Comparison of ENCODE assay signal across 8 mouse cellular contexts in the genomic region with DNA sequence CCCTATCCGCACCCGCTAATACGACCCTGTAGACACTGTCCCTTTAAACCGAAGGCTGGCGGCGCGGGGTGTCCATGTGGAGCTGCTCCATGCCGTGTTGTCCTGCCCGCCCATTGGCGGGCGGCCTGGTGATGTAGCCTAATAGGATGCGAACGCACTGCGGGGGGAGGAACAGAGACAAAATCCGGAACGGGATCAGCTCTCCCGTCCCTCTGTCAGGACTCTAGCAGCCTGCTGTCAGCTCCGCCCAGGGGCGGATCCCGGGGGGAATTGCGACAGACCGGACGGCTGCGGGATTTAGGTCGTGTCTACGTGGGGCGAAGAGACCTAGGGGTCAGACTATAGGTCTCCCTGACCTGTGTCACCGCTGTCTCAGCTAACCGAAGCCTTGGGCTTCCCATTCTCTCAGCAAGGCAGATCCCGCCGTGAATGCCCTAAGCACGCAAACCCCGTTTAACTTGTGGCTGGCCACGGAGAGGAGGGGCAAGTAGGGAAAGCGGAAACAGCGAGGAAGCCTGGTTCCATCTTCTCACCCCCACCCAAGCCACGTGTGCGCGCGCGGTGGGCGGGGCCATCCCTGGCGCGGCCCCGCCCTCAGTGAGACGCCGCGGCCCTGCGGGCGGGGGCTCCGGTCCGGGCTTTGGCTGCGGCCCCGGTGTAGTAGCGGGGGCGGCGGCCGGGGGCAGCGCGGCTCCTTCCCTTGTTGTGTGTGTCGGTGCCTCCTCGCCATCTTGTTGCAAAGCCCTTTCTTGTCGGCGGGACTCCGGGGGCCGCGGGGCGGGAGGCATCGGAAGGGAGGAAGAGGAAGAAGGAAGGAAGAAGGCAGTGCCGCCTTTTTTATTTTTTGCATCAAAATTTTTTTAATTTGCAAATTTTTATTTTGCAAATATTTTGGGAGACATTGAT. TPM values are rescaled to one million over a fixed set of nuclear protein-coding genes. Genes with fewer than 3 reads are reported as not detected.
DNase-seq lines count a peak whose midpoint lies in the region; ATAC-seq and TF ChIP-seq lines count a peak whose summit lies in the region.

TSS of gene Mnt (plus strand) at position 665 of the 906 bp plus-strand sequence.

- DNase-seq in Patski (ENCODE audit: low read depth, low spot score) = peak; percentile 99
- peak; percentile 99 for DNase-seq in cerebellum, postnatal 14 days
- DNase-seq in frontal cortex, postnatal 14 days (ENCODE audit: low spot score in 2 of 2) = peak; percentile 98 to 99
- peak; percentile 88 to 94 for DNase-seq in layer of hippocampus, postnatal 25 days (ENCODE audit: extremely low spot score in 1 of 2, low spot score in 1 of 2)
- peak; percentile 100 for DNase-seq in lung, postnatal 25 days (ENCODE audit: low spot score)
- DNase-seq in retina, embryonic 14.5 days (ENCODE audit: low spot score) = peak; percentile 98
- peak; percentile 93 for DNase-seq in thymus, postnatal 4 days

- H3K4me2 ChIP-seq in hindbrain, embryonic 13.5 days = peak within 1 kb of the TSS; percentile 80

- under 1% methylated on average over 66 of the region's 70 CpGs for WGBS in hindbrain, embryonic 13.5 days

- in situ Hi-C loops in Patski (cut with MboI; ENCODE audit: low pct_unique_long_range_greater_than_20kb) = no loop called here

- H3K4me3 ChIP-seq in hindbrain, embryonic 13.5 days = peak within 1 kb of the TSS; percentile 96

- no peaks in the 10 kb centered on the region for H3K27me3 ChIP-seq in Patski
- H3K27me3 ChIP-seq in hindbrain, embryonic 13.5 days = no peaks in the 10 kb centered on the region

- no peaks in the 10 kb centered on the region for H3K36me3 ChIP-seq in hindbrain, embryonic 13.5 days

- H3K9ac ChIP-seq in hindbrain, embryonic 13.5 days = peak within 1 kb of the TSS; percentile 98

- H3K9me3 ChIP-seq in hindbrain, embryonic 13.5 days = no peaks in the 10 kb centered on the region

- CTCF ChIA-PET in Patski (lab: Charles Lee) = interaction anchor here (2.5 kb wide), 1 partner anchor 10 kb away, joined by 9 read pairs; no protein-coding TSS in a partner anchor

- TF ChIP-seq CTCF in Patski (IDR thresholded peaks at IDR 0.05) = no peak

- peak within 1 kb of the TSS; percentile 97 for H3K27ac ChIP-seq in hindbrain, embryonic 13.5 days

- peak; percentile 66 for ATAC-seq in Patski
- peak; percentile 94 for ATAC-seq in hindbrain, embryonic 13.5 days (ENCODE audit: low FRiP score)

- peaks cover 46% of the 10 kb centered on the region for H3K4me1 ChIP-seq in hindbrain, embryonic 13.5 days (replicated peaks)

- POLR2A ChIA-PET in Patski (lab: Charles Lee) = interaction anchor here (1.1 to 1.9 kb wide), 3 partner anchors 8 to 86 kb away, joined by 3 to 10 read pairs (median 4); no protein-coding TSS in a partner anchor

RNA-seq across cellular contexts. Expression of gene Mnt, which starts in this region (rescaled TPM):
- polyA plus RNA-seq in Patski (2021) = 24.7 TPM
- 9.0 and 9.1 TPM in 2 replicates for polyA plus RNA-seq in hindbrain, embryonic 13.5 days (2015; fragmentation: Nextera tagmentation; extraction: Ambion mirVana)
- 10 to 100 TPM; 28.9 to 34.4 TPM for total RNA-seq in layer of hippocampus, postnatal 25 days (2021)

Comparison
In these comparisons a context has a peak if more than half of its experiments do, and no peak if none do; other contexts are left out.
1. Peak in every context shown above with its lines: DNase-seq, ATAC-seq, H3K4me3 ChIP-seq and H3K27ac ChIP-seq.